ENCODE assay signal across 9 mouse cellular contexts in the genomic region with DNA sequence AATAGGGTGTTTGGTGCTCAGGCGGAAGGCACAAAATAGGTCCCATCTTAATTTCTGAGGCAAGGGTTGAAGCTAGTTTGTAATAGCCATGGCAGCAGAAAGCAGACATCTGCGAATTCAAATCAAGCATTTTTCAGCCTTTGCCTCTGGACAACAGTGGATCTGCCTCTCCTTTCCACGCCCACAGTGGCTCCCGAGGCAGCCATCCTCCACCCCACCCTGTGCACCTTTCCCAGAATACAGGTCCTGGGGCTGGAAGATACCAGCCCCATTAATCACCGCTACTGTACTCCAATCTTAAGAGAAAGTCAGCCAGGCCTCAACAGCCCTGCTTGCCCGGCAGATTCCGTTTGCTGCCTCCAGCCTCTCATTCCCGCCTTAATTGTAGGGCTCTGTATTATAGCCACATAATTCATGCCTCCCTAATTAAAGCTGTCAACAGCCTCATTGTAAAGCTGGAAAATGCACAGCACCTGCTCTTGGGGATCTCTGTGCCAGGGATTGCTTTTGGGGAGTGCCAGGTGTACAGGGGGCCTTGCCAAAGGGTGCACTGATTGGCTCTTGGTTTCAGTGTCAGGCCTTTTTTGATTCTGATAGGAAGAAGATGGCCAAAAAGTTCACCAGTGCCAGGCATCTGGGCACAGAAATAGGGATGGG. TPM values are rescaled to one million over a fixed set of nuclear protein-coding genes. Genes with fewer than 3 reads are reported as not detected.
A peak's percentile ranks its signal among the peaks of the same experiment; 100 is the strongest.
DNase-seq lines count a peak whose midpoint lies in the region; ATAC-seq and TF ChIP-seq lines count a peak whose summit lies in the region.
"Had no signal": no experiment of that assay in that cellular context is flagged by ENCODE, and none has a peak within 500 bp of the region (broad histone marks: within the 10 kb centered on the region; RNA-seq: fewer than 3 reads in every experiment).

No protein-coding gene starts in this region.

- TF ChIP-seq EP300 in ES-Bruce4 (IDR thresholded peaks at IDR 0.05; ENCODE audit: insufficient read depth, low read depth, low read length): no peak
- no peak for TF ChIP-seq EP300 in liver, embryonic 14.5 days (IDR thresholded peaks at IDR 0.05; ENCODE audit: low read depth)

- no peak overlapping the region for H3K4me3 ChIP-seq in ES-Bruce4 (ENCODE audit: low read depth, low read length)
- no peak overlapping the region for H3K4me3 ChIP-seq in forebrain, embryonic 12.5 days (replicated peaks)
- H3K4me3 ChIP-seq in liver, embryonic 14.5 days (ENCODE audit: insufficient read depth in 1 of 2, low read depth in 2 of 2, low read length in 2 of 2): peak overlapping the region in 1 of 2 experiments; percentile 72; a peak in 2 of 4 replicates

- peak overlapping the region; percentile 23; the same call in 1 of the 2 replicates for H3K27ac ChIP-seq in ES-Bruce4 (ENCODE audit: insufficient read depth, low read length)
- H3K27ac ChIP-seq in forebrain, embryonic 12.5 days: peak overlapping the region; percentile 100
- peak overlapping the region; percentile 89; the same call in 1 of the 2 replicates for H3K27ac ChIP-seq in liver, embryonic 14.5 days

- WGBS in forebrain, embryonic 12.5 days: 34% methylated on average over 8 of the region's 8 CpGs
- WGBS in liver, embryonic 14.5 days (ENCODE audit: insufficient replicate concordance): 65% methylated on average over 8 of the region's 8 CpGs

- H3K4me2 ChIP-seq in forebrain, embryonic 12.5 days: peak overlapping the region; percentile 82
- peak overlapping the region; percentile 100 for H3K4me2 ChIP-seq in liver, embryonic 14.5 days (ENCODE audit: low read depth)

- no peak for TF ChIP-seq CTCF in ES-Bruce4 (IDR thresholded peaks at IDR 0.05; ENCODE audit: low read depth, low read length)
- TF ChIP-seq CTCF in liver, embryonic 14.5 days (IDR thresholded peaks at IDR 0.05; ENCODE audit: low read depth): no peak

- H3K9me3 ChIP-seq in ES-Bruce4 (replicated peaks; ENCODE audit: control insufficient read depth, insufficient read depth, low read length, poor library complexity, severe bottlenecking): no peaks in the 10 kb centered on the region
- H3K9me3 ChIP-seq in forebrain, embryonic 12.5 days: no peaks in the 10 kb centered on the region
- H3K9me3 ChIP-seq in liver, embryonic 14.5 days (ENCODE audit: control insufficient read depth, low read length): no peaks in the 10 kb centered on the region

- H3K36me3 ChIP-seq in ES-Bruce4 (ENCODE audit: control insufficient read depth, insufficient read depth, low read length, poor library complexity, severe bottlenecking): peaks cover 14% of the 10 kb centered on the region
- H3K36me3 ChIP-seq in forebrain, embryonic 12.5 days (replicated peaks): peaks cover 24% of the 10 kb centered on the region
- peaks cover 19% of the 10 kb centered on the region for H3K36me3 ChIP-seq in liver, embryonic 14.5 days (replicated peaks; ENCODE audit: control insufficient read depth, insufficient read depth, low read depth)

- ATAC-seq in forebrain, embryonic 12.5 days (ENCODE audit: low FRiP score): no peak
- no peak for ATAC-seq in liver, embryonic 14.5 days (ENCODE audit: insufficient read depth)

- peaks cover 2% of the 10 kb centered on the region for H3K4me1 ChIP-seq in ES-Bruce4 (ENCODE audit: control insufficient read depth, insufficient read depth, low read length)
- peaks cover 50% of the 10 kb centered on the region for H3K4me1 ChIP-seq in forebrain, embryonic 12.5 days
- H3K4me1 ChIP-seq in liver, embryonic 14.5 days (replicated peaks; ENCODE audit: control insufficient read depth in 2 of 2, insufficient read depth in 2 of 2, low read length in 1 of 2): peaks cover 14 to 16% of the 10 kb centered on the region in 2 experiments

- no peak for TF ChIP-seq POLR2A in ES-Bruce4 (IDR thresholded peaks at IDR 0.05; ENCODE audit: insufficient read depth, low read length)

- H3K27me3 ChIP-seq in ES-Bruce4 (ENCODE audit: control insufficient read depth, insufficient read depth, low read length, poor library complexity, severe bottlenecking): no peaks in the 10 kb centered on the region
- no peaks in the 10 kb centered on the region for H3K27me3 ChIP-seq in forebrain, embryonic 12.5 days
- no peaks in the 10 kb centered on the region for H3K27me3 ChIP-seq in liver, embryonic 14.5 days (ENCODE audit: control insufficient read depth, insufficient read depth, low read length)

- peak; percentile 27 for DNase-seq in embryo, embryonic 9.5 days (ENCODE audit: extremely low spot score)
- no peak for DNase-seq in embryo, embryonic 10 days (ENCODE audit: low spot score)
- peak in 1 of 3 experiments; percentile 26 for DNase-seq in liver, embryonic 14.5 days (ENCODE audit: low read depth in 3 of 3, low spot score in 3 of 3)
- no peak for DNase-seq in adrenal gland, postnatal 14 days
- DNase-seq in layer of hippocampus, adult 11-12 months (ENCODE audit: low spot score): no peak
- no peak for DNase-seq in ovary, adult 18-20 months (ENCODE audit: low spot score)

- H3K9ac ChIP-seq in ES-Bruce4 (ENCODE audit: low read depth, poor library complexity, severe bottlenecking): peak overlapping the region; percentile 99
- peak overlapping the region; percentile 97 for H3K9ac ChIP-seq in forebrain, embryonic 12.5 days
- H3K9ac ChIP-seq in liver, embryonic 14.5 days (replicated peaks): no peak overlapping the region; the same call in 1 of the 2 replicates

RNA-seq across cellular contexts. Expression of a gene that starts 0.8 kb away (rescaled TPM):
- polyA plus RNA-seq in ES-Bruce4 (2011; ENCODE audit: insufficient read depth, insufficient read length, low read depth, missing spikeins): 253 and 257 TPM in 2 replicates
- polyA plus RNA-seq in forebrain, embryonic 12.5 days (2016; fragmentation: Nextera tagmentation; extraction: Ambion mirVana): 3,644 and 3,855 TPM in 2 replicates
- 120 and 233 TPM in 2 replicates for polyA plus RNA-seq in liver, embryonic 14.5 days (2012; rRNA removed)
- 665 and 670 TPM in 2 replicates for polyA plus RNA-seq in liver, embryonic 14.5 days (2014; fragmentation: Nextera tagmentation; extraction: Ambion mirVana)
- total RNA-seq in adrenal gland, postnatal 14 days (2021): 325 and 351 TPM in 2 replicates

RNA-seq across cellular contexts. Expression of a gene that starts 31.5 kb away (rescaled TPM):
- 18.5 and 23.5 TPM in 2 replicates for polyA plus RNA-seq in ES-Bruce4 (2011; ENCODE audit: insufficient read depth, insufficient read length, low read depth, missing spikeins)
- 45.5 and 48.6 TPM in 2 replicates for polyA plus RNA-seq in forebrain, embryonic 12.5 days (2016; fragmentation: Nextera tagmentation; extraction: Ambion mirVana)
- polyA plus RNA-seq in liver, embryonic 14.5 days (2012; rRNA removed): 10.5 and 13.3 TPM in 2 replicates
- polyA plus RNA-seq in liver, embryonic 14.5 days (2014; fragmentation: Nextera tagmentation; extraction: Ambion mirVana): 16.8 and 17.8 TPM in 2 replicates
- total RNA-seq in adrenal gland, postnatal 14 days (2021): 32.1 and 35.2 TPM in 2 replicates

RNA-seq across cellular contexts. Expression of a gene that starts 49.4 kb away (rescaled TPM):
- 201 and 217 TPM in 2 replicates for polyA plus RNA-seq in ES-Bruce4 (2011; ENCODE audit: insufficient read depth, insufficient read length, low read depth, missing spikeins)
- polyA plus RNA-seq in forebrain, embryonic 12.5 days (2016; fragmentation: Nextera tagmentation; extraction: Ambion mirVana): 0.92 and 1.5 TPM in 2 replicates
- 0.70 and 0.95 TPM in 2 replicates for polyA plus RNA-seq in liver, embryonic 14.5 days (2012; rRNA removed)
- polyA plus RNA-seq in liver, embryonic 14.5 days (2014; fragmentation: Nextera tagmentation; extraction: Ambion mirVana): 0.28 and 0.42 TPM in 2 replicates
- total RNA-seq in adrenal gland, postnatal 14 days (2021): not detected in 2 replicates
- polyA plus RNA-seq: C2C12 had no signal

Comparison
In these comparisons a context has a peak if more than half of its experiments do, and no peak if none do; other contexts are left out.
1. H3K27ac ChIP-seq: peak in every context shown above with its lines; median percentile 100 in forebrain, embryonic 12.5 days; 89 in liver, embryonic 14.5 days; 23 in ES-Bruce4.
2. RNA of a gene that starts 49.4 kb away (polyA plus RNA-seq): 201 to 217 TPM in ES-Bruce4; 0.28 to 0.95 TPM in liver, embryonic 14.5 days and 0.92 to 1.5 TPM in forebrain, embryonic 12.5 days; every median in the first group is over 10 times any median in the second.